29 mouse cellular contexts compared by ENCODE assay signal in the genomic region with DNA sequence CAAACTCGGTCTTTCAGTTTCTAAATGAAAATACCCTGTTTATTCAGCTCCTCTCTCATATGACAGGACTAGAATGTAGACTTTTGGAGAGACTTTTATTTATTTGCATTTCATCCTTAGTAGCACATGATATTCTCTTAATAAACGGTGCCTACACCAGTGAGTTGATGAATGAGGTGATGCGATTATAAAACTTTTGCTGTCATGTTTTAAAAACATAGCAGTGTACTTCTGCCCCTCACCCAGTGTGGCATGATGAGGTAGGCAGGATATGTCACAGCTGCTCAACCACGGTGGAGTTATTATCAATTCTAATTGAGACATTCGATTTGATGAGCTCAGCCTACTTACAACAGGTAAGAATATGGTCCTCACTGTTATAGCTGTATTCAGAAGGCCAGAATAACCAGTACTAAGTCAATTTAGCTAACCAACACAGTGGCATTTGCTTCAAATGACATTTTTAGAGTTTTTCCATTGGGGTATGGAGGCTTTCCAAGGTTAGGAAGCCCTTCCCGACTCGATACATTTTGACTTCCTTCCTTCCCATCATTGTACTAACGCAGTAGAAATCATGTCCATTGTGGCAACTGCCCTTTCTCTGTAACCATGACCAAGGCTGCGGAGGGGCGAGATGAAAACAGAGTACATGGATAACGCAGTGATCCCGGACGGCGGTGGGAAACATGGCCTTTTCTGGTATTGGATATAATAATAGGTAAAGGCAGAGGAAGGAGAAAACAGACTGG. TPM values are rescaled to one million over a fixed set of nuclear protein-coding genes. Genes with fewer than 3 reads are reported as not detected.
DNase-seq lines count a peak whose midpoint lies in the region; ATAC-seq and TF ChIP-seq lines count a peak whose summit lies in the region.
"Had no signal": no experiment of that assay in that cellular context is flagged by ENCODE, and none has a peak within 500 bp of the region (broad histone marks: within the 10 kb centered on the region; RNA-seq: fewer than 3 reads in every experiment).

No protein-coding gene starts in this region.

- no peak overlapping the region for H3K9ac ChIP-seq in lung, embryonic 15.5 days
- H3K9ac ChIP-seq in lung, postnatal 0 days (replicated peaks; ENCODE audit: low read depth) = no peak overlapping the region
- H3K9ac ChIP-seq: embryonic facial prominence, embryonic 13.5 days; embryonic facial prominence, embryonic 15.5 days; forebrain, embryonic 12.5 days; forebrain, embryonic 15.5 days had no signal

- no peak overlapping the region for H3K4me3 ChIP-seq in lung, embryonic 15.5 days
- H3K4me3 ChIP-seq in lung, postnatal 0 days (ENCODE audit: low read depth, low read length) = no peak overlapping the region
- H3K4me3 ChIP-seq: embryonic facial prominence, embryonic 13.5 days; embryonic facial prominence, embryonic 15.5 days; erythroblast, embryonic 14.5 days; forebrain, embryonic 10.5 days; forebrain, embryonic 12.5 days; forebrain, embryonic 15.5 days had no signal

- no peaks in the 10 kb centered on the region for H3K36me3 ChIP-seq in lung, embryonic 15.5 days
- no peaks in the 10 kb centered on the region for H3K36me3 ChIP-seq in lung, postnatal 0 days (ENCODE audit: insufficient read depth, low read length)
- H3K36me3 ChIP-seq: embryonic facial prominence, embryonic 13.5 days; embryonic facial prominence, embryonic 15.5 days; forebrain, embryonic 10.5 days; forebrain, embryonic 12.5 days; forebrain, embryonic 15.5 days; G1E had no signal

- H3K27ac ChIP-seq in lung, embryonic 15.5 days = no peak overlapping the region
- H3K27ac ChIP-seq in lung, postnatal 0 days (ENCODE audit: low read length) = no peak overlapping the region; the same call in 1 of the 2 replicates
- H3K27ac ChIP-seq: embryonic facial prominence, embryonic 13.5 days; embryonic facial prominence, embryonic 15.5 days; forebrain, embryonic 10.5 days; forebrain, embryonic 12.5 days; forebrain, embryonic 15.5 days had no signal

- peak; percentile 81; the same call in 1 of the 2 replicates for ATAC-seq in lung, embryonic 15.5 days (ENCODE audit: borderline replicate concordance, extremely low read depth, low FRiP score, low TSS enrichment)
- peak; percentile 72; the same call in 1 of the 2 replicates for ATAC-seq in lung, postnatal 0 days
- ATAC-seq: activated CD4-positive, CD25-positive, alpha-beta regulatory T cell, adult 4 months; CD4-positive, CD25-positive, alpha-beta regulatory T cell, adult 4 months; forebrain, embryonic 15.5 days; Patski had no signal

- no peak overlapping the region for H3K4me2 ChIP-seq in lung, embryonic 15.5 days
- H3K4me2 ChIP-seq in lung, postnatal 0 days (replicated peaks; ENCODE audit: low read depth, low read length) = no peak overlapping the region
- H3K4me2 ChIP-seq: embryonic facial prominence, embryonic 13.5 days; embryonic facial prominence, embryonic 15.5 days; forebrain, embryonic 12.5 days; forebrain, embryonic 15.5 days had no signal

- peaks cover 15% of the 10 kb centered on the region; the same call in 1 of the 2 replicates for H3K4me1 ChIP-seq in lung, embryonic 15.5 days
- peaks cover 3% of the 10 kb centered on the region; the same call in 1 of the 2 replicates for H3K4me1 ChIP-seq in lung, postnatal 0 days (ENCODE audit: insufficient read depth, low read depth, low read length)
- H3K4me1 ChIP-seq: embryonic facial prominence, embryonic 15.5 days; forebrain, embryonic 10.5 days; forebrain, embryonic 12.5 days; forebrain, embryonic 15.5 days had no signal

- no peak for TF ChIP-seq CTCF in lung, postnatal 0 days (IDR thresholded peaks at IDR 0.05)

- TF ChIP-seq EP300 in lung, postnatal 0 days (IDR thresholded peaks at IDR 0.05) = 0 out of 2 replicates have a peak, but pooled peaks have one; percentile 24

- no peaks in the 10 kb centered on the region for H3K9me3 ChIP-seq in lung, embryonic 15.5 days
- no peaks in the 10 kb centered on the region for H3K9me3 ChIP-seq in lung, postnatal 0 days (ENCODE audit: low read length)
- H3K9me3 ChIP-seq: embryonic facial prominence, embryonic 13.5 days; embryonic facial prominence, embryonic 15.5 days; forebrain, embryonic 10.5 days; forebrain, embryonic 12.5 days; forebrain, embryonic 15.5 days; G1E had no signal

- WGBS in lung, embryonic 15.5 days = 54% methylated on average over 14 of the region's 14 CpGs
- 55% methylated on average over 14 of the region's 14 CpGs for WGBS in lung, postnatal 0 days

- H3K27me3 ChIP-seq in lung, embryonic 15.5 days = no peaks in the 10 kb centered on the region
- H3K27me3 ChIP-seq in lung, postnatal 0 days (replicated peaks; ENCODE audit: insufficient read depth, low read length) = no peaks in the 10 kb centered on the region
- H3K27me3 ChIP-seq: CH12.LX; embryonic facial prominence, embryonic 13.5 days; embryonic facial prominence, embryonic 15.5 days; forebrain, embryonic 12.5 days; forebrain, embryonic 15.5 days; Patski had no signal

- peak; percentile 66 for DNase-seq in heart, adult 11 months
- no peak for DNase-seq in heart, postnatal 4 days
- DNase-seq in lung, adult 18-20 months = no peak
- no peak for DNase-seq in lung, postnatal 0 days (ENCODE audit: low spot score)
- DNase-seq in lung, postnatal 14 days = peak; percentile 42
- no peak for DNase-seq in ovary, postnatal 14 days (ENCODE audit: low spot score)
- DNase-seq in retina, embryonic 14.5 days (ENCODE audit: low spot score) = no peak
- DNase-seq: adrenal gland, adult 8-10 months; adrenal gland, postnatal 14 days; adrenal gland, postnatal 36 days; B cell, adult 2 months; cerebellum, adult 11-12 months; cerebellum, adult 2 months; cerebellum, adult 9-11 months; cerebellum, postnatal 14 days; cerebellum, postnatal 36 days; embryo, embryonic 11 days had no signal

RNA-seq across cellular contexts. Expression of gene Lepr, which starts 16.1 kb away (rescaled TPM):
- total RNA-seq in heart, postnatal 4 days (2021) = 10 to 100 TPM; 13.3 to 16.3 TPM
- 7.8 and 7.9 TPM in 2 replicates for polyA plus RNA-seq in lung, embryonic 15.5 days (2015; fragmentation: Nextera tagmentation; extraction: Ambion mirVana)
- polyA plus RNA-seq in lung, postnatal 0 days (2015; fragmentation: Nextera tagmentation; extraction: Ambion mirVana) = 13.4 and 13.9 TPM in 2 replicates
- total RNA-seq: CH12.LX had no signal
- polyA plus RNA-seq: CD4-positive, CD25-positive, alpha-beta regulatory T cell, adult 4 months; erythroblast, embryonic 14.5 days; G1E had no signal

RNA-seq across cellular contexts. Expression of gene Leprot, which starts 53.5 kb away (rescaled TPM):
- total RNA-seq in heart, postnatal 4 days (2021) = 10 to 100 TPM; 53.0 to 55.1 TPM
- polyA plus RNA-seq in lung, embryonic 15.5 days (2015; fragmentation: Nextera tagmentation; extraction: Ambion mirVana) = 93.6 and 96.1 TPM in 2 replicates
- 144 TPM in 2 replicates for polyA plus RNA-seq in lung, postnatal 0 days (2015; fragmentation: Nextera tagmentation; extraction: Ambion mirVana)

Comparison
In these comparisons a context has a peak if more than half of its experiments do, and no peak if none do; other contexts are left out.
1. DNase-seq: peak in heart, adult 11 months (single experiment) and lung, postnatal 14 days (single experiment); none in heart, postnatal 4 days (single experiment), lung, adult 18-20 months (0 of 2), lung, postnatal 0 days (single experiment), ovary, postnatal 14 days (single experiment) and retina, embryonic 14.5 days (single experiment).